Mouse (Mus musculus): ENCODE results near the gene Rab13.

DNA sequence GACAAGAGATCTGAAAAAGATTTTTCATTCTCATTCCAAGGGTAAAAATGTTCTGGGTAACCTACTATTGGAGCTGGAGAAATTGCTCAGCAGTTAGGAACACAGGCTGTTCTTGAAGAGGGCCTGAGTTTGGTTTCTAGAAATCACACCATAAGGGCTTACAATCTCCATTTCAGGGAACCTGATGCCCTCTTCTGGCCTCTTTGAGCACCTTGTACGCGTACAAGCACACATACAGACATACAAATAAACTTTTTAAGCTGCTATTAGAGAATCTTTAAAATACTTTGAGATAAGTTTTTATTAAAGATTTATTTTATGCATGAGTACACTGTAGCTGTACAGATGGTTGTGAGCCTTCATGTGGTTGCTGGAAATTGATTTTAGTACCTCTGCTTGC lies 8.9 kb upstream of the Rab13 start:
- TF ChIP-seq CTCF (IDR thresholded peaks at IDR 0.05; ENCODE audit: low read depth, low read length) (no peak), POLR2A (IDR thresholded peaks at IDR 0.05; ENCODE audit: extremely low read depth, insufficient read depth, low read length) (no peak)

Data from liver, adult 2 months (tissue).